Mouse (Mus musculus) thymus, postnatal 0 days (tissue): Measurements from ENCODE around the gene Pithd1. TPM values are rescaled to one million over a fixed set of nuclear protein-coding genes. Genes with fewer than 3 reads are reported as not detected.

ENCODE experiments used
- DNase-seq: peaks from one replicate; pipeline ENCODE4 v3.0.0-alpha.2; 2015; ENCODE audit warnings: low spot score
- polyA plus RNA-seq: library from polyadenylated mRNA; unstranded; fragments of >200 nt; fragmentation: Nextera tagmentation; extraction: Ambion mirVana; gene quantifications from 2 replicates; pipeline ENCODE4 v1.2.1, GENCODE M21; 2015

The Pithd1 gene
- polyA plus RNA-seq: 174 and 180 TPM in 2 replicates

GRCm38 (mm10) chr4:135986943-135987710 is at the start of gene Pithd1:
TSS of gene Pithd1 (minus strand) at chr4:135987264.
- peak; percentile 94 for DNase-seq

GRCm38 (mm10) chr4:136035078-136035477 is 48.0 kb upstream of the Pithd1 start:
- DNase-seq: no peak

GRCm38 (mm10) chr4:136033231-136033630 is 46.2 kb upstream of the Pithd1 start:
- DNase-seq: no peak

GRCm38 (mm10) chr4:136030968-136031909 is 44.2 kb upstream of the Pithd1 start:
- peak; percentile 36 for DNase-seq

GRCm38 (mm10) chr4:136028689-136029088 is 41.6 kb upstream of the Pithd1 start:
- DNase-seq: no peak

GRCm38 (mm10) chr4:136028132-136028564 is 41.1 kb upstream of the Pithd1 start:
- DNase-seq: peak; percentile 52

- no peak for DNase-seq
These were observed 40.5 kb upstream of the Pithd1 start for GRCm38 (mm10) chr4:136027416-136028131.

GRCm38 (mm10) chr4:136025350-136025749 is 38.3 kb upstream of the Pithd1 start:
- DNase-seq: no peak

GRCm38 (mm10) chr4:136022924-136023323 is 35.9 kb upstream of the Pithd1 start:
- no peak for DNase-seq

- peak; percentile 99 for DNase-seq
These were observed 34.5 kb upstream of the Pithd1 start, which contains the start of gene Eloa for GRCm38 (mm10) chr4:136021549-136022047. TSS of gene Eloa (minus strand) at chr4:136021763.

- DNase-seq: peak; percentile 23
These were observed 33.9 kb upstream of the Pithd1 start for GRCm38 (mm10) chr4:136020743-136021548.

- DNase-seq: peak; percentile 56
These were observed 29.1 kb upstream of the Pithd1 start for GRCm38 (mm10) chr4:136016059-136016602.

- no peak for DNase-seq
These were observed 23.5 kb upstream of the Pithd1 start for GRCm38 (mm10) chr4:136010586-136010985.

- DNase-seq: no peak
These were observed 21.9 kb upstream of the Pithd1 start for GRCm38 (mm10) chr4:136008782-136009447.

- no peak for DNase-seq
These were observed 19.8 kb upstream of the Pithd1 start for GRCm38 (mm10) chr4:136006821-136007220.

- no peak for DNase-seq
These were observed 17.9 kb upstream of the Pithd1 start for GRCm38 (mm10) chr4:136004921-136005320.

GRCm38 (mm10) chr4:136004107-136004675 is 17.1 kb upstream of the Pithd1 start:
- no peak for DNase-seq

- no peak for DNase-seq
These were observed 8.1 kb upstream of the Pithd1 start for GRCm38 (mm10) chr4:135995118-135995517.

- DNase-seq: no peak
These were observed 6.9 kb upstream of the Pithd1 start for GRCm38 (mm10) chr4:135993941-135994340.
